Mouse (Mus musculus) ES-Bruce4 (cell line): ENCODE measurements around the gene Unc119b.

Experiments
- CTCF ChIP-seq: IDR thresholded peaks from one replicate; pipeline ENCODE4 v1.8.1; 2011; ENCODE audit warnings: low read depth, low read length
- POLR2A ChIP-seq: IDR thresholded peaks from one replicate; pipeline ENCODE4 v1.8.1; 2011; ENCODE audit warnings: low read length; ENCODE audit not compliant: insufficient read depth

GRCm38 (mm10) chr5:115143552-115143951 is 8.8 kb upstream of the Unc119b start:
- no peak for TF ChIP-seq POLR2A
- TF ChIP-seq CTCF: no peak
